Mouse (Mus musculus): ENCODE results near the gene Kirrel3. TPM values are rescaled to one million over a fixed set of nuclear protein-coding genes. Genes with fewer than 3 reads are reported as not detected.

The Kirrel3 gene
- polyA plus RNA-seq, 1 experiment from 2014 or later: 44.4 TPM

DNA sequence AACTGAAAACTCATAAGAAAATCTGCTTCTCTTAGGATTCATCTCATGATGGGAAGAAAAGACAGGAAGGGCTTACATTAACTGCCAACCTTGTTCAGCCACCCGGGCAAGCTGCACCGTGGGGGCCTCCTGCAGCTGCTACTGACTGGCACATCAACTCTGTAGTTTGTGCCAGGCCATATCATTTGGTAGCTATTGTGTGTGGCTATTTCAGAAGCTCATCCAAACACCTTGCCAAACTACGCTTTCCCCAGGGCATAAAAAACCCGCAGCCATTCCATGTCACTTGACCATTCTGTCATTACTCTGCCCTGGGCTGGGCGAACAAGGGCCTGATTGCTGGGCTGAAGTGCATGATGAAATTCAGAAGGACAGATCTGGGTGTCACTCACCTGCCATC lies 453.9 kb downstream of the Kirrel3 start:
- no peak overlapping the region for H3K27ac ChIP-seq (ENCODE audit: low read depth, low read length)
- no peaks in the 10 kb centered on the region for H3K4me1 ChIP-seq (ENCODE audit: control insufficient read depth, insufficient read depth, low read length)
- H3K4me3 ChIP-seq (ENCODE audit: low read depth, low read length): no peak overlapping the region
- ATAC-seq (ENCODE audit: low read depth): no peak
- no peaks in the 10 kb centered on the region for H3K36me3 ChIP-seq (ENCODE audit: control insufficient read depth, insufficient read depth, low read length)
- H3K4me2 ChIP-seq (ENCODE audit: low read depth, low read length): no peak overlapping the region
- no peaks in the 10 kb centered on the region for H3K9me3 ChIP-seq (ENCODE audit: control insufficient read depth, low read length)
- 71% methylated on average over 5 of the region's 5 CpGs for WGBS
- no peak overlapping the region for H3K9ac ChIP-seq (replicated peaks; ENCODE audit: low read depth, low read length)
- no peaks in the 10 kb centered on the region for H3K27me3 ChIP-seq (ENCODE audit: control insufficient read depth, insufficient read depth, low read length)

DNA sequence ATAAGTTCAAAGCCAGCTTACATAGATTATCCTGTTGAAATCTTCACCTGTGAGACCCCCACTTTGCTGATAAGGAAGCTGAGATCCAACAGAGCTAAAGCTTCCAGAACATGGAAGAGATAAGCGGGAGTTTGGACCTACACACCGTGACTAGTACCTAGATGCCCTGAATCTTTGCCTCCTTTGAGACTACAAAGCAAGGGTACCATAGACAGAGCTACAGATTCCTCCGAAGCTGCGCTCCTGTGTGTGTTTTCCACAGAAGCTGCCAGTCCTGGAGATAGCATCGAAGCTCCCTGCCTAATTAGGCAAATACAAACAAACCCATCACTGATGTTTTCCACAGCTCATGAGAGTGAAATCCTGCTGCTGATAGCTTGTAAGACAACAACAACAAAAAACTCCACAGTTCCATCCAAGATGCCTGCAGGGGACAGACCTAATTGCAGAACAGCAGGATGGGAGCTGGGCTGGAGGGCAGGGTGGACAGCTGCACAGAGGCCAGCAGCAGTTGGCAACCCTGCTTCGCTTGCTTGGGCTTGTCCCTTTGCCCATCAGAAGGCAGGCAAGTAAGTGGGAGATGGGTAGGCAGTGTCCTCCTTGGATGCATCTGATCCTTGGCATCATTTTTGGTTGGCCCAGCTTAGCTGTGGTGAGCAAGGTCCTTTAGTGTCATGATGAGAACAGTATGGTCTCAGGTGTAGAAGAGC lies 456.6 kb downstream of the Kirrel3 start:
- no peak for ATAC-seq (ENCODE audit: low read depth)
- WGBS: 86% methylated on average over 6 of the region's 6 CpGs

DNA sequence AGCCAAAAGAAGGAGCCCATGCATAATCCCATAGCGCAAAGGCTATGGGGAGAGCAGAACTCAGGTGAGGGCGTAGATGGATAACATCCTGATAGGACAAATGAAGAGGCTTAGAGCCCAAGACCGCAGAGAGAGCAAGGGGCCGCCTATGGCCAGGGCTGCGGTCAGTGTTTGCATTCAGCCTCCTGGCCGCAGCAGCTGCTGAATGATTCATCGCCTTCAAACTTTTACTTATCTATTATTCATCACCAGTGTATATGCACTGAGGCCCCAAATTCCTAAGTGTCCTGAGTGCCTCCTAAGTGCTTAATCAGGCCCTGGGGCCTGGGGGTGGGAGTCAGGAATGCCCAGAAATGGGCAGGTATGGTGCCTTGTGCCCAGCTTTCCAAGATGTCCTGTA lies 457.3 kb downstream of the Kirrel3 start:
- Histone ChIP-seq H3K4me2 (ENCODE audit: low read depth, low read length) (no peak overlapping the region), H3K27me3 (ENCODE audit: control insufficient read depth, insufficient read depth, low read length) (no peaks in the 10 kb centered on the region), H3K36me3 (ENCODE audit: control insufficient read depth, insufficient read depth, low read length) (no peaks in the 10 kb centered on the region), H3K4me3 (ENCODE audit: low read depth, low read length) (no peak overlapping the region), H3K9me3 (ENCODE audit: control insufficient read depth, low read length) (no peaks in the 10 kb centered on the region), H3K9ac (replicated peaks; ENCODE audit: low read depth, low read length) (no peak overlapping the region), H3K27ac (ENCODE audit: low read depth, low read length) (no peak overlapping the region), H3K4me1 (ENCODE audit: control insufficient read depth, insufficient read depth, low read length) (peaks cover 11% of the 10 kb centered on the region; the same call in 1 of the 2 replicates)
- no peak for ATAC-seq (ENCODE audit: low read depth)
- 91% methylated on average over 7 of the region's 7 CpGs for WGBS

More for the DNA sequence above, 456.6 kb downstream of the Kirrel3 start:
- no peaks in the 10 kb centered on the region for H3K27me3 ChIP-seq (ENCODE audit: control insufficient read depth, insufficient read depth, low read length)
- no peak overlapping the region for H3K27ac ChIP-seq (ENCODE audit: low read depth, low read length)
- H3K4me1 ChIP-seq (ENCODE audit: control insufficient read depth, insufficient read depth, low read length): peaks cover 7% of the 10 kb centered on the region; the same call in 1 of the 2 replicates
- no peaks in the 10 kb centered on the region for H3K36me3 ChIP-seq (ENCODE audit: control insufficient read depth, insufficient read depth, low read length)
- no peak overlapping the region for H3K4me3 ChIP-seq (ENCODE audit: low read depth, low read length)
- H3K9me3 ChIP-seq (ENCODE audit: control insufficient read depth, low read length): no peaks in the 10 kb centered on the region
- no peak overlapping the region for H3K9ac ChIP-seq (replicated peaks; ENCODE audit: low read depth, low read length)
- H3K4me2 ChIP-seq (ENCODE audit: low read depth, low read length): no peak overlapping the region

DNA sequence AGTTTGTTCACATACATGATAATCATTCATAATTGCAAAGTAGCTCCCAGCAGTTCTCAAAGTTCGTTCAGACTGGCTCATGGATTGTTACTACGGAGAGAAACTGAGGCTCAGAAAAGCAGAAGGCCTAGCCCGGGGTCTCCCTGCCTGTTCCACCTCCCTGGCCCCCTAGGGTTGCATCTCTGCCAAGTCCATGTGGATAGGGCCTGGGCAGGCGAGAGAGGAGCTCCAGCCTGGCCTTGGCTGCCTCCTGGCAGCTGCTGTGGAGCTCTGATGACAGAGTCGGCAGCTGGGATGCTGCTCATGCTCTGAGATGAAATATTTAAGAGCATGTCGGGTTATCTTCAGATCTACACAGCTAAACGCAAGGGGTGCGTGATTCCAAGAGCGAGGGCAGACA lies 459.6 kb downstream of the Kirrel3 start:
- 77% methylated on average over 9 of the region's 9 CpGs for WGBS
- H3K36me3 ChIP-seq (ENCODE audit: control insufficient read depth, insufficient read depth, low read length): no peaks in the 10 kb centered on the region
- H3K27me3 ChIP-seq (ENCODE audit: control insufficient read depth, insufficient read depth, low read length): no peaks in the 10 kb centered on the region
- H3K4me1 ChIP-seq (ENCODE audit: control insufficient read depth, insufficient read depth, low read length): peaks cover 11% of the 10 kb centered on the region; the same call in 1 of the 2 replicates
- H3K9ac ChIP-seq (replicated peaks; ENCODE audit: low read depth, low read length): no peak overlapping the region
- H3K4me2 ChIP-seq (ENCODE audit: low read depth, low read length): no peak overlapping the region
- no peak overlapping the region for H3K27ac ChIP-seq (ENCODE audit: low read depth, low read length)
- ATAC-seq (ENCODE audit: low read depth): no peak
- H3K9me3 ChIP-seq (ENCODE audit: control insufficient read depth, low read length): no peaks in the 10 kb centered on the region
- no peak overlapping the region for H3K4me3 ChIP-seq (ENCODE audit: low read depth, low read length)

DNA sequence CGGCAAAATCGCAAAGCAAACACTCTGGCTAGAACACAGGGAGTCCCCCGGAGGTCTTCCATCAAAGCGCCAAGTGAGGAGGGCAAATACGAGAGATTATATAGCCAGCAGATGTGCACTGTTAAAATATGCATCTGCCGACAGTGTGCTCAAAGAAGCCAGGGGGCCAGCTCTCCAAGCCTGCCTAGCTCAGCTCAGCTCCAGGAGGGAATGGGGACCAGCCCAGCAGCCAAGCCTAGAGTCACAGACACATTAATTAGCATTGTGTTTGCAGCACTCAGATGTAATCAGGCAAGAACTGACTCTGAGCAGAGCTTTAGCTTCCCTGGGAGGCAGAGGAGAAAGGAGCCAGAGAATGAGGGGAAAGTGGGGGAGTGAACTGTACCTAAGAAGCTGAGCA lies 461.6 kb downstream of the Kirrel3 start:
- Histone ChIP-seq H3K9me3 (ENCODE audit: control insufficient read depth, low read length) (no peaks in the 10 kb centered on the region), H3K4me2 (ENCODE audit: low read depth, low read length) (no peak overlapping the region), H3K36me3 (ENCODE audit: control insufficient read depth, insufficient read depth, low read length) (no peaks in the 10 kb centered on the region), H3K9ac (replicated peaks; ENCODE audit: low read depth, low read length) (no peak overlapping the region), H3K4me1 (ENCODE audit: control insufficient read depth, insufficient read depth, low read length) (peaks cover 14% of the 10 kb centered on the region; the same call in 1 of the 2 replicates), H3K27ac (ENCODE audit: low read depth, low read length) (0 out of 2 replicates have a peak overlapping the region, but pooled peaks have one; percentile 39), H3K27me3 (ENCODE audit: control insufficient read depth, insufficient read depth, low read length) (no peaks in the 10 kb centered on the region), H3K4me3 (ENCODE audit: low read depth, low read length) (no peak overlapping the region)
- WGBS: 13% methylated on average over 6 of the region's 6 CpGs
- peak; percentile 56; the same call in 1 of the 2 replicates for ATAC-seq (ENCODE audit: low read depth)

DNA sequence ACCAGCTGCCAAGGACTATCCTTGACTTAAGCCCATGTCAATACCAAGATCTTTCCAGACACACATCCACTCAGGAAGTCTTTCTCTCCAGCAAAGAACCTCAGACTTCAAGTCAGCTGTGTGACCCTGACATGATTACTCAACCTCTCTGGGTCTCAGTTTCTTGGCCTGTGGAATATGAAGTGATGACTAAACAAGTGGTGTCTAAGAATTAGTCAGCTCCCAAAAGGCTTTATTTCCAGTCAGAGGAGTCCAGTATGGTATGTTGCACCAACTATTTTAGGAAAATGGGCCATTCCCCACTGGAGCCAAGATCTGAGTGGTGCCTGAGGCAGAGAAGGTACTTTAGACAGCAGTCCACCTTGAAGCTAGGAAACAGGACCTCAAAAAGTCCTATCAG lies 462.0 kb downstream of the Kirrel3 start:
- Histone ChIP-seq H3K27ac (ENCODE audit: low read depth, low read length) (no peak overlapping the region), H3K4me2 (ENCODE audit: low read depth, low read length) (no peak overlapping the region), H3K9ac (replicated peaks; ENCODE audit: low read depth, low read length) (no peak overlapping the region), H3K4me1 (ENCODE audit: control insufficient read depth, insufficient read depth, low read length) (peaks cover 14% of the 10 kb centered on the region; the same call in 1 of the 2 replicates), H3K4me3 (ENCODE audit: low read depth, low read length) (no peak overlapping the region), H3K9me3 (ENCODE audit: control insufficient read depth, low read length) (no peaks in the 10 kb centered on the region), H3K27me3 (ENCODE audit: control insufficient read depth, insufficient read depth, low read length) (no peaks in the 10 kb centered on the region), H3K36me3 (ENCODE audit: control insufficient read depth, insufficient read depth, low read length) (no peaks in the 10 kb centered on the region)
- no peak for ATAC-seq (ENCODE audit: low read depth)

DNA sequence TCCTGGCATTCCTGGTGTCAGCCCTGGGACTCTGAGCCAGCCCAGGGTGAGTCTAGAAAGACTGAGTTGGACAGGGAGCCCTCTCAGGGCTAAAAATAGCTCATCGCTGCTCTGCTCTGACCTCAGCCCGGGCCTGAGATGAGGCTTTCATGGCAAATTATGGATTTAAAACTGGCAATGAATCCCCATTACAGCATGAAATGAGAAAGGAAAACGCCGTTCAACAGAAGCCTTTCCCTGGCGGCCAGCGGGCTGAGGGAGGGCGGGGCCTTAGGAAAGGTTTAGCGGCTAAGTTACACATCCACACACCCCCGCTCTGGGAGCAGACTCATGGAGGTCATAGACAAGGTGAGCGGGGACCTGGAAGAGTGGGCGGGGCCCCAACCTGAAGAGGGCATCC lies 467.7 kb downstream of the Kirrel3 start:
- 58% methylated on average over 11 of the region's 11 CpGs for whole genome bisulfite sequencing

DNA sequence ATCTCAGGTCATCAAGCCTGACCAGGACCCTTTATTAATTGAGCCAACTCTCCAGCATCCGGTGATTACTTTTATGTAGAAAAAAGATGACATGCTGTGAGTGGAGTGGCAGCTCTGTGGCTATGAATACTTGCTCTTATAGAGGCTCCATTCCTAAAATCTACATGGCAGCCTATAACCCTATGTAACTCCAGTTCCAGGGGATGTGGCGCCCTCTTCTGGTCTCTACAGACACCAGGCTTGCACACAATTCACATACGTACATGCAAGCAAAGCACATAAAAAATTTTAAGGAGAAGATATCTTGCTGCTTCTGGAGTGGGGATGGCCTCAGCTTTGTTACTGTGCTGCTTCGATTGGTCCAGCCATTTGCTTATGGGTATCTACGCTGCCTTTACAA lies 468.5 kb downstream of the Kirrel3 start:
- 61% methylated on average over 5 of the region's 5 CpGs for WGBS
- peak; percentile 55; the same call in 1 of the 2 replicates for ATAC-seq (ENCODE audit: low read depth)

More for the DNA sequence above, 467.7 kb downstream of the Kirrel3 start:
- no peak overlapping the region for H3K4me3 ChIP-seq (ENCODE audit: low read depth, low read length)
- no peak overlapping the region for H3K9ac ChIP-seq (replicated peaks; ENCODE audit: low read depth, low read length)
- no peak overlapping the region for H3K27ac ChIP-seq (ENCODE audit: low read depth, low read length)
- ATAC-seq (ENCODE audit: low read depth): no peak
- no peaks in the 10 kb centered on the region for H3K9me3 ChIP-seq (ENCODE audit: control insufficient read depth, low read length)
- no peaks in the 10 kb centered on the region for H3K27me3 ChIP-seq (ENCODE audit: control insufficient read depth, insufficient read depth, low read length)
- H3K4me2 ChIP-seq (ENCODE audit: low read depth, low read length): no peak overlapping the region
- H3K4me1 ChIP-seq (ENCODE audit: control insufficient read depth, insufficient read depth, low read length): peaks cover 4% of the 10 kb centered on the region; the same call in 1 of the 2 replicates
- no peaks in the 10 kb centered on the region for H3K36me3 ChIP-seq (ENCODE audit: control insufficient read depth, insufficient read depth, low read length)

DNA sequence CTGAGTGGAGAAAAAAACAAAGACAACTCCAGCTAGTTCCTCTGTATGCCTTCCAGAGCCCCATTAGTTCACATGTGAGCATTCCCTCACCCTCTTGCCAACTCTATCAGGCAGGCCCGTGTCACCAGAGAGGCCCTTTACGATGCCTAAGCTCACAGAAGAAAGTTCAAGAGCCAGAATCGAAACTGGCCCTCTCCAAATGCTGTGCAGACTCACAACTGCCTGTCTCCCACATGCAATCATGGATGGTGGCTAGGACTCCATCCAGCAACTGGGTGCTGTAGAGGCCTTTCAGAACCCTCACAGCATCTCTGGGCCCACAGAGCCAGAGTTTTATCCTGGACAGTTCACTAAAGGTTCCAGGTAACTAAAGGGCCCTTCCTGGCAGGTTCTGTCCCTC lies 470.8 kb downstream of the Kirrel3 start:
- Histone ChIP-seq H3K4me1 (ENCODE audit: control insufficient read depth, insufficient read depth, low read length) (peaks cover 13% of the 10 kb centered on the region; the same call in 1 of the 2 replicates), H3K4me3 (ENCODE audit: low read depth, low read length) (no peak overlapping the region), H3K9ac (replicated peaks; ENCODE audit: low read depth, low read length) (no peak overlapping the region), H3K4me2 (ENCODE audit: low read depth, low read length) (no peak overlapping the region), H3K36me3 (ENCODE audit: control insufficient read depth, insufficient read depth, low read length) (no peaks in the 10 kb centered on the region), H3K27me3 (ENCODE audit: control insufficient read depth, insufficient read depth, low read length) (no peaks in the 10 kb centered on the region), H3K27ac (ENCODE audit: low read depth, low read length) (no peak overlapping the region), H3K9me3 (ENCODE audit: control insufficient read depth, low read length) (no peaks in the 10 kb centered on the region)
- ATAC-seq (ENCODE audit: low read depth): no peak
- 74% methylated on average over 3 of the region's 3 CpGs for whole genome bisulfite sequencing

More for the DNA sequence above, 468.5 kb downstream of the Kirrel3 start:
- Histone ChIP-seq H3K36me3 (ENCODE audit: control insufficient read depth, insufficient read depth, low read length) (no peaks in the 10 kb centered on the region), H3K4me2 (ENCODE audit: low read depth, low read length) (no peak overlapping the region), H3K4me3 (ENCODE audit: low read depth, low read length) (no peak overlapping the region), H3K9ac (replicated peaks; ENCODE audit: low read depth, low read length) (no peak overlapping the region), H3K27me3 (ENCODE audit: control insufficient read depth, insufficient read depth, low read length) (no peaks in the 10 kb centered on the region), H3K9me3 (ENCODE audit: control insufficient read depth, low read length) (no peaks in the 10 kb centered on the region), H3K4me1 (ENCODE audit: control insufficient read depth, insufficient read depth, low read length) (peaks cover 4% of the 10 kb centered on the region; the same call in 1 of the 2 replicates), H3K27ac (ENCODE audit: low read depth, low read length) (no peak overlapping the region)

All from neural tube, embryonic 14.5 days (tissue).